8 mouse cellular contexts compared by ENCODE assay signal in the genomic region with DNA sequence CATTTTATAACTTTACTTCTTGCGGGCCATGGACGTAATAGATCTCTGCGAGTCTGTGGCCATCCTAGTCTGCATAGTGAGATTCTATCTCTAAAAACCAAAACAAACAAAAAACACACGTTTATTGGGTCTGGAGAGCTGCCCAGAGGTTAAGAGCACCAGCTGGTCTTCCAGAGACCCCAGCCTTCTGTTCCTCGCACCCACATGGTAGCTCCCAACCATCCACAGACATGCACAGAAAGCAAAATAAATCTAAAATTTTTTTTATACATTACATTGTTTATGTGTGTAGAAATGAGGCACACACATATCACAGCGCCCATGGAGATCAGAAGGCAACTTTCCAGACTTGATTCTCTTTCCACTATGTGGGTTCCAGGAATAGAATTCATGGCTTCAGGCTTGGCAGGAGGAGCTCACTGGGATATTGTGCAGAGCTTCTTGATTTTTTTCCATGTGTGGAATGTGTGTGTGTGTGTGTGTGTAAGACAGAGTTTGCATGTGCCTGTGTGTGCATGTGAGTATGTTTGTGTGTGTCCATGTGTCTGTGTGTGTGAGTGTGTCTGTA. TPM values are rescaled to one million over a fixed set of nuclear protein-coding genes. Genes with fewer than 3 reads are reported as not detected.
A peak's percentile ranks its signal among the peaks of the same experiment; 100 is the strongest.
DNase-seq lines count a peak whose midpoint lies in the region; ATAC-seq and TF ChIP-seq lines count a peak whose summit lies in the region.

No protein-coding gene starts in this region.

- H3K4me2 ChIP-seq in heart, postnatal 0 days (ENCODE audit: low read depth, low read length), result peak overlapping the region; percentile 85
- peak overlapping the region; percentile 98 for H3K4me2 ChIP-seq in liver, postnatal 0 days (ENCODE audit: low read depth, low read length)

- no peak for TF ChIP-seq CTCF in gastrocnemius, adult 2 months (IDR thresholded peaks at IDR 0.05)
- no peak for TF ChIP-seq CTCF in ES-Bruce4 (IDR thresholded peaks at IDR 0.05; ENCODE audit: low read depth, low read length)
- no peak for TF ChIP-seq CTCF in heart, postnatal 0 days (IDR thresholded peaks at IDR 0.05; ENCODE audit: low read depth)
- TF ChIP-seq CTCF in liver, postnatal 0 days (IDR thresholded peaks at IDR 0.05; ENCODE audit: low read depth), result no peak

- H3K9ac ChIP-seq in ES-Bruce4 (ENCODE audit: low read depth, poor library complexity, severe bottlenecking), result peak overlapping the region; percentile 46; the same call in 1 of the 2 replicates
- H3K9ac ChIP-seq in heart, postnatal 0 days (replicated peaks; ENCODE audit: low read depth, low read length), result no peak overlapping the region
- H3K9ac ChIP-seq in liver, postnatal 0 days (replicated peaks), result 0 out of 2 replicates have a peak overlapping the region, but pooled peaks have one; percentile 32

- no peaks in the 10 kb centered on the region for H3K36me3 ChIP-seq in ES-Bruce4 (ENCODE audit: control insufficient read depth, insufficient read depth, low read length, poor library complexity, severe bottlenecking)
- H3K36me3 ChIP-seq in heart, postnatal 0 days (replicated peaks; ENCODE audit: control insufficient read depth, insufficient read depth, low read length), result no peaks in the 10 kb centered on the region
- H3K36me3 ChIP-seq in liver, postnatal 0 days (replicated peaks; ENCODE audit: insufficient read depth, low read length), result no peaks in the 10 kb centered on the region

- H3K27ac ChIP-seq in gastrocnemius, adult 2 months, result peak overlapping the region; percentile 69
- H3K27ac ChIP-seq in ES-Bruce4 (ENCODE audit: insufficient read depth, low read length), result peak overlapping the region; percentile 83
- H3K27ac ChIP-seq in heart, postnatal 0 days (ENCODE audit: low read depth), result peak overlapping the region; percentile 56
- no peak overlapping the region for H3K27ac ChIP-seq in liver, postnatal 0 days (ENCODE audit: low read depth)

- WGBS in heart, postnatal 0 days, result 59% methylated on average over 6 of the region's 6 CpGs
- 65% methylated on average over 6 of the region's 6 CpGs for WGBS in liver, postnatal 0 days (ENCODE audit: insufficient replicate concordance)

- no peak for ATAC-seq in heart, postnatal 0 days (ENCODE audit: insufficient read depth, low read depth)
- no peak for ATAC-seq in liver, postnatal 0 days

- peak overlapping the region; percentile 69 for H3K4me3 ChIP-seq in gastrocnemius, adult 2 months
- no peak overlapping the region for H3K4me3 ChIP-seq in ES-Bruce4 (ENCODE audit: low read depth, low read length)
- H3K4me3 ChIP-seq in heart, postnatal 0 days (ENCODE audit: low read depth, low read length), result peak overlapping the region; percentile 51; the same call in 1 of the 2 replicates
- peak overlapping the region; percentile 57 for H3K4me3 ChIP-seq in liver, postnatal 0 days (ENCODE audit: low read depth, low read length)

- no peak for TF ChIP-seq EP300 in ES-Bruce4 (IDR thresholded peaks at IDR 0.05; ENCODE audit: insufficient read depth, low read depth, low read length)
- TF ChIP-seq EP300 in heart, postnatal 0 days (IDR thresholded peaks at IDR 0.05; ENCODE audit: low read depth), result no peak
- TF ChIP-seq EP300 in liver, postnatal 0 days (IDR thresholded peaks at IDR 0.05; ENCODE audit: low read depth), result no peak

- no peak for DNase-seq in gastrocnemius, adult 2 months
- no peak for DNase-seq in gastrocnemius, postnatal 14 days
- no peak for DNase-seq in heart, postnatal 0 days (ENCODE audit: low spot score)
- no peak for DNase-seq in liver, postnatal 0 days
- no peak for DNase-seq in embryo, embryonic 10.5 days (ENCODE audit: low spot score)
- no peak for DNase-seq in ovary, postnatal 14 days (ENCODE audit: low spot score)
- no peak for DNase-seq in cerebellum, postnatal 4 days (ENCODE audit: low spot score in 2 of 2)

- TF ChIP-seq POLR2A in ES-Bruce4 (IDR thresholded peaks at IDR 0.05; ENCODE audit: insufficient read depth, low read length), result no peak

- intact Hi-C loops in gastrocnemius, adult 2 months (cut with DNase I), result no loop called here
- intact Hi-C loops in gastrocnemius, postnatal 14 days (cut with DNase I; ENCODE audit: low total_unique reads), result no loop called here

- H3K4me1 ChIP-seq in ES-Bruce4 (ENCODE audit: control insufficient read depth, insufficient read depth, low read length), result peaks cover 14% of the 10 kb centered on the region
- H3K4me1 ChIP-seq in heart, postnatal 0 days (ENCODE audit: control insufficient read depth, insufficient read depth), result peaks cover 28% of the 10 kb centered on the region
- peaks cover 32% of the 10 kb centered on the region for H3K4me1 ChIP-seq in liver, postnatal 0 days (ENCODE audit: insufficient read depth)

- no peaks in the 10 kb centered on the region for H3K27me3 ChIP-seq in ES-Bruce4 (ENCODE audit: control insufficient read depth, insufficient read depth, low read length, poor library complexity, severe bottlenecking)
- H3K27me3 ChIP-seq in heart, postnatal 0 days (ENCODE audit: control insufficient read depth, insufficient read depth, low read length), result no peaks in the 10 kb centered on the region
- H3K27me3 ChIP-seq in liver, postnatal 0 days (ENCODE audit: insufficient read depth, low read length), result peaks cover 21% of the 10 kb centered on the region; the same call in 1 of the 2 replicates

- no peaks in the 10 kb centered on the region for H3K9me3 ChIP-seq in ES-Bruce4 (replicated peaks; ENCODE audit: control insufficient read depth, insufficient read depth, low read length, poor library complexity, severe bottlenecking)
- H3K9me3 ChIP-seq in heart, postnatal 0 days (replicated peaks; ENCODE audit: control insufficient read depth, low read length), result no peaks in the 10 kb centered on the region
- H3K9me3 ChIP-seq in liver, postnatal 0 days (ENCODE audit: low read length), result no peaks in the 10 kb centered on the region

RNA-seq across cellular contexts. Expression of a gene that starts 0.7 kb away (rescaled TPM):
- total RNA-seq in gastrocnemius, adult 2 months (2021), result not detected
- total RNA-seq in gastrocnemius, postnatal 14 days (2021), result under 1 TPM; 0.18 to 0.20 TPM
- 3.8 and 6.3 TPM in 2 replicates for polyA plus RNA-seq in ES-Bruce4 (2011; ENCODE audit: insufficient read depth, insufficient read length, low read depth, missing spikeins)
- 0.57 and 1.2 TPM in 2 replicates for total RNA-seq in heart, postnatal 0 days (2014; rRNA removed; ENCODE audit: low replicate concordance)
- 0.51 and 0.60 TPM in 2 replicates for polyA plus RNA-seq in heart, postnatal 0 days (2015; fragmentation: Nextera tagmentation; extraction: Ambion mirVana)
- 0.25 and 0.36 TPM in 2 replicates for polyA plus RNA-seq in liver, postnatal 0 days (2015; fragmentation: Nextera tagmentation; extraction: Ambion mirVana)

RNA-seq across cellular contexts. Expression of a gene that starts 3.8 kb away (rescaled TPM):
- 1 to 10 TPM; 2.1 to 2.5 TPM for total RNA-seq in gastrocnemius, adult 2 months (2021)
- 1 to 10 TPM; 2.6 to 2.8 TPM for total RNA-seq in gastrocnemius, postnatal 14 days (2021)
- polyA plus RNA-seq in ES-Bruce4 (2011; ENCODE audit: insufficient read depth, insufficient read length, low read depth, missing spikeins), result 8.0 and 9.7 TPM in 2 replicates
- total RNA-seq in heart, postnatal 0 days (2014; rRNA removed; ENCODE audit: low replicate concordance), result 14.6 and 16.9 TPM in 2 replicates
- polyA plus RNA-seq in heart, postnatal 0 days (2015; fragmentation: Nextera tagmentation; extraction: Ambion mirVana), result 5.7 and 5.8 TPM in 2 replicates
- 4.3 and 4.6 TPM in 2 replicates for polyA plus RNA-seq in liver, postnatal 0 days (2015; fragmentation: Nextera tagmentation; extraction: Ambion mirVana)

RNA-seq across cellular contexts. Expression of a gene that starts 16.8 kb away (rescaled TPM):
- 1 to 10 TPM in 1 of 2 experiments, not detected in 1; 1.4 TPM for total RNA-seq in gastrocnemius, adult 2 months (2021)
- 1 to 10 TPM; 1.1 to 1.5 TPM for total RNA-seq in gastrocnemius, postnatal 14 days (2021)
- 1.3 and 3.7 TPM in 2 replicates for polyA plus RNA-seq in ES-Bruce4 (2011; ENCODE audit: insufficient read depth, insufficient read length, low read depth, missing spikeins)
- total RNA-seq in heart, postnatal 0 days (2014; rRNA removed; ENCODE audit: low replicate concordance), result not detected in 2 replicates
- polyA plus RNA-seq in heart, postnatal 0 days (2015; fragmentation: Nextera tagmentation; extraction: Ambion mirVana), result 1.5 and 2.4 TPM in 2 replicates
- 1.3 and 2.8 TPM in 2 replicates for polyA plus RNA-seq in liver, postnatal 0 days (2015; fragmentation: Nextera tagmentation; extraction: Ambion mirVana)

RNA-seq across cellular contexts. Expression of a gene that starts 29.3 kb away (rescaled TPM):
- total RNA-seq in gastrocnemius, adult 2 months (2021), result 1 to 10 TPM; 2.1 to 2.9 TPM
- total RNA-seq in gastrocnemius, postnatal 14 days (2021), result 1 to 10 TPM; 5.2 to 5.5 TPM
- 1.8 and 2.0 TPM in 2 replicates for polyA plus RNA-seq in ES-Bruce4 (2011; ENCODE audit: insufficient read depth, insufficient read length, low read depth, missing spikeins)
- total RNA-seq in heart, postnatal 0 days (2014; rRNA removed; ENCODE audit: low replicate concordance), result 8.7 TPM in 2 replicates
- polyA plus RNA-seq in heart, postnatal 0 days (2015; fragmentation: Nextera tagmentation; extraction: Ambion mirVana), result 6.4 TPM in 2 replicates
- 3.0 TPM in 2 replicates for polyA plus RNA-seq in liver, postnatal 0 days (2015; fragmentation: Nextera tagmentation; extraction: Ambion mirVana)

RNA-seq across cellular contexts. Expression of a gene that starts 53.3 kb away (rescaled TPM):
- not detected for total RNA-seq in gastrocnemius, adult 2 months (2021)
- total RNA-seq in gastrocnemius, postnatal 14 days (2021), result under 1 TPM; 0.39 to 0.53 TPM
- 8.7 and 8.8 TPM in 2 replicates for polyA plus RNA-seq in ES-Bruce4 (2011; ENCODE audit: insufficient read depth, insufficient read length, low read depth, missing spikeins)
- 0.04 and 1.1 TPM in 2 replicates for total RNA-seq in heart, postnatal 0 days (2014; rRNA removed; ENCODE audit: low replicate concordance)
- polyA plus RNA-seq in heart, postnatal 0 days (2015; fragmentation: Nextera tagmentation; extraction: Ambion mirVana), result 0.92 and 1.4 TPM in 2 replicates
- 15.3 and 16.7 TPM in 2 replicates for polyA plus RNA-seq in liver, postnatal 0 days (2015; fragmentation: Nextera tagmentation; extraction: Ambion mirVana)
